Mouse (Mus musculus) cortical plate, adult 2 months (tissue): ENCODE data around the gene Dcaf11. TPM values are rescaled to one million over a fixed set of nuclear protein-coding genes. Genes with fewer than 3 reads are reported as not detected.
A peak's percentile ranks its signal among the peaks of the same experiment; 100 is the strongest.

Source experiments
- H3K27ac ChIP-seq: fragments of 200-500 bp; 2 replicates; pipeline ENCODE4 v1.5.1; 2012; ENCODE audit warnings: low read length, control low read depth, inconsistent platforms; ENCODE audit not compliant: insufficient read depth
- H3K4me1 ChIP-seq: fragments of 200-500 bp; 2 replicates; pipeline ENCODE4 v1.6.1; 2011; ENCODE audit warnings: low read length; ENCODE audit not compliant: control insufficient read depth, insufficient read depth
- H3K4me3 ChIP-seq: fragments of 200-500 bp; 2 replicates; pipeline ENCODE4 v1.5.1; 2011; ENCODE audit warnings: mild to moderate bottlenecking, low read length, control low read depth; ENCODE audit not compliant: insufficient read depth
- CTCF ChIP-seq: fragments of 200-500 bp; IDR thresholded peaks from 2 replicates; pipeline ENCODE4 v1.5.1; 2011; ENCODE audit warnings: mild to moderate bottlenecking, control low read depth, low read length; ENCODE audit not compliant: insufficient read depth; ENCODE audit errors: extremely low read depth
- POLR2A ChIP-seq: fragments of 200-500 bp; IDR thresholded peaks from 2 replicates; pipeline ENCODE4 v1.6.1; 2011; ENCODE audit warnings: mild to moderate bottlenecking, low read length, control low read depth; ENCODE audit not compliant: insufficient read depth; ENCODE audit errors: extremely low read depth
- polyA plus RNA-seq: library from polyadenylated mRNA; depleted of rRNA; stranded (reverse); fragments of >200 nt; gene quantifications from 2 replicates; pipeline ENCODE4 v1.2.3, GENCODE M21; 2012

Dcaf11 gene
- polyA plus RNA-seq, 1 experiment, result 94.6 TPM

DNA sequence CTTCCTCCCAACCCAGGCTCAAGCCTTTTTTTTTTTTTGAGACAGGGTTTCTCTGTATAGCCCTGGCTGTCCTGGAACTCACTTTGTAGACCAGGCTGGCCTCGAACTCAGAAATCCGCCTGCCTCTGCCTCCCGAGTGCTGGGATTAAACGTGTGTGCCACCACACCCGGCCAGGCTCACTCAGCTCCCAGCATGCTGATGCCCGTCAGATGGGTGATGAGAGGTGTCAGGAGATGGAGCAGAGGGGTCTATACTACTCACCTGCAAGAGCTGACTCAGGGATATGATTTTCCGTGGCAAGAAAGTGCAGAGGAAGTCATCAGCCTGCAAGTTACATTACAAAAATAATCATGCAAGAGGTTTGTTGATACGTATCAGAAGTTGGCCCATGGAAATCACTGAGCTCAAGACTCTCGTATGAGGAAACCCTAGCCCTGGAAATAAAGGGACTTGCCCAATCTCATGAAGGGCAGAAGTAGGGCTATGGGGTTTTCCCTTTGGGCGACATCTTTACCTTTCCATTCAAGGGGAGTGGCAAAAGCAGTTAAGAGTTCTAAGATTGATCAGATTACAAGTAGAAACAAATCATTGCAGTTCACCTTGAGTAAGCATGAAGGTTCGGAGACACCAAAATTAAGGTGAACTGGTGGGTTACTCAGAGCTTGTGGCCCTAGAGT lies 30.1 kb downstream of the Dcaf11 start:
- Histone ChIP-seq H3K4me1 (no peaks in the 10 kb centered on the region; the same call in 1 of the 2 replicates), H3K4me3 (peak overlapping the region; percentile 72), H3K27ac (no peak overlapping the region)
- TF ChIP-seq POLR2A (no peak), CTCF (no peak)

DNA sequence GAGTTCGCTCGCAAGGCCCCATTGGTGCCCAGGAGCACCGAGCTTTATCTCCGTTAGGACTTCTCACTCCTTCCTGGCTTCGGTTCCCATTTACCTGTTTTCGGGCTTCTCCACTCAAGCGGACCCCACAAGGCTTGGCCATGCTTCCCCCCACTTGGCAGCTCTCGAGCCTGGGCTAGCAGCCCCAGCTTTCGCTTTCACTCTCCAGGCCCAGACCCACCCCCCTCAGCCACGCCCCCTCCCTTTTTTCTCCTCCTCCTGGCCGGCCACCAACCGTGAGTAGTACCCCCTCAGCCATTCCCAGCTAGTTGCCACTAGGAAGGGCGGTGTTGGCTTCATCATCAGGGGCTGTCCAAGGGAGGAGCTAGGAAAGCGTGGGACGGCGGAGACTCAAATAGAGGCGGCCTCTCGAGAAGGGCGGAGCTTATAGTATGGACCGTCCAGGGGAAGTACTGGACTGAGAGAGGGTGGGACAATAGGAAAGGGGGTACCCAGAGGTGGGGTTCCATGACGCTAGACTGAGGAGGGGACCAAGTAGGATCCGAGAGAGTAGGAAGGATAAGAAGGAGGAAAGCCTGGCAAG lies 31.0 kb downstream of the Dcaf11 start, which contains the start of gene Psme2:
TSS of gene Psme2 (minus strand) at position 366 of the 583 bp plus-strand sequence.
- H3K4me3 ChIP-seq, result peak within 1 kb of the TSS; percentile 72
- peak within 1 kb of the TSS; percentile 79 for H3K27ac ChIP-seq
- no peaks in the 10 kb centered on the region; the same call in 1 of the 2 replicates for H3K4me1 ChIP-seq
- TF ChIP-seq POLR2A (peak; percentile 80), CTCF (no peak)

DNA sequence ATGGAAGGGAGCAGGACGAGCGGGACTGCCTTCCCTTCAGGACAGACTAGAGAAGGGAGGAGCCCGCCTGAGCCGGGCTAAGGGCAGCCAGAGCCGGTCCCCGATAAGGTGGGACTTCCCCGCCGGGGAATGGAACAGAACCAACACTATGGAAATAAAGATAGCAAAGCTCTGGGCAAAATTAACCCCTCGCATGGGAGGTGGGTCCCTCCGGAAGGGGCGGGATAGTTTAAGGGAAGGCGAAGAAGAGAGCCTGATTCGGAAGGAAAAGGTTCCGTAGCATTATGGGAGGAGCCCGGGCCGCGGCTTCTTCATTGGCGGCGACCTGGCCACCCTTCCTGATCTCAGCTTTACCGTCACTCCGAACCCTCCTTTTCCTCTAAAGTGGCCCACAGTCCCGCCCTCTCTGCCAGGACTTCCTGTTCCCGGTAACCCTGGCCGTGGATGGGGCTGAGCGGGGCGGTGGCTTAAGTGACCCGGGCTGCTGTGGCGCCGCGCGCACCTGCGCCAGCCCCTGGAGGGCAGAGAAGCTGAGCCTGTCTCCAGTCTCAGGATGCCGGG lies 31.6 kb downstream of the Dcaf11 start, which contains the start of gene Rnf31:
TSS of gene Rnf31 (plus strand) at position 378 of the 561 bp plus-strand sequence.
- H3K27ac ChIP-seq, result peak within 1 kb of the TSS; percentile 79
- TF ChIP-seq CTCF (no peak), POLR2A (peak; percentile 75)
- H3K4me1 ChIP-seq, result no peaks in the 10 kb centered on the region; the same call in 1 of the 2 replicates
- H3K4me3 ChIP-seq, result peak within 1 kb of the TSS; percentile 72

DNA sequence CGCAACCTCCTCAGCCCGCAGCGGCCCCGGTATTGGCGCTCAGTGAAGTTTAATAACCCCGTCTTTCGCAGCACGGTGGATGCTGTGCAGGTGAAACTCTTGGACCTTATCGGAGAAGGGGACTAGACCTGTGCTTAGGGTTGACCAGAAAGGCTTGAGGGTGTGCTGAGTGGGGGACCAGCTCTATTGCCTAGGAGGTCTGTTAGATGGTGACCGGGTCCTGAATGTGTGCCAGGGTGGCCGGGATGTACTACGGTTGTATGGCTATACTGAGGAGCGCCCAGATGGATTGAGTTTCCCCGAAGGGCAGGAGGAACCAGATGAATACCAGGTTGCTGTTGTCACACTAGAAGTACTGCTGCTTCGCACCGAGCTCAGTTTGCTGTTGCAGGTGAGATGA lies 32.4 kb downstream of the Dcaf11 start:
- Histone ChIP-seq H3K4me3 (peak overlapping the region; percentile 72), H3K27ac (no peak overlapping the region), H3K4me1 (no peaks in the 10 kb centered on the region; the same call in 1 of the 2 replicates)
- no peak for TF ChIP-seq CTCF
- TF ChIP-seq POLR2A, result no peak

DNA sequence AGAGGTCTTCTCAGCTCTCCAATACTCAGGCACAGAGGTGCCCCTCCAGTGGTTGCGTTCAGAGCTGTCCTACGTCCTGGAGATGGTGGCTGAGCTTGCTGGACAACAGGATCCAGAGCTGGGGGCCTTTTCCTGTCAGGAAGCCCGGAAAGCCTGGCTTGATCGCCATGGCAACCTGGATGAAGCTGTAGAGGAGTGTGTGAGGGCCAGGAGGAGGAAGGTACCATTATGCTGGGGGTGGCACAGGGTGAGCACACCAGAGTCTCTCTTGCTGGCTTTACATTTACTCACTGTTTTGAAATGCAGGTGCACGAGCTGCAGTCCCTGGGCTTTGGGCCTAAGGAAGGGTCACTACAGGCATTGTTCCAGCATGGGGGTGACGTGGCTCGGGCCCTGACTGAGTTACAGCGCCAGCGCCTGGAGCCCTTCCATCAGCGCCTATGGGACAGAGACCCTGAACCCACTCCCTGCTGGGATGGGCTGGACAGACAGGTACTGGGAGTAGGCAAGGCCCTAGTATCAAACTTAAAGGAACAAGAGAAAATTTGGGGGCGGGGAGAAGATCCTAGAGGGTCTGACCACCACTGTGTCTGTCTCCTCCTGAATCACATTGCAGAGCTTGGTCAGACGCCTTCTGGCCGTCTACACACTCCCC lies 36.4 kb downstream of the Dcaf11 start:
- Histone ChIP-seq H3K4me1 (no peaks in the 10 kb centered on the region; the same call in 1 of the 2 replicates), H3K27ac (no peak overlapping the region), H3K4me3 (no peak overlapping the region)
- TF ChIP-seq POLR2A, result no peak
- no peak for TF ChIP-seq CTCF

DNA sequence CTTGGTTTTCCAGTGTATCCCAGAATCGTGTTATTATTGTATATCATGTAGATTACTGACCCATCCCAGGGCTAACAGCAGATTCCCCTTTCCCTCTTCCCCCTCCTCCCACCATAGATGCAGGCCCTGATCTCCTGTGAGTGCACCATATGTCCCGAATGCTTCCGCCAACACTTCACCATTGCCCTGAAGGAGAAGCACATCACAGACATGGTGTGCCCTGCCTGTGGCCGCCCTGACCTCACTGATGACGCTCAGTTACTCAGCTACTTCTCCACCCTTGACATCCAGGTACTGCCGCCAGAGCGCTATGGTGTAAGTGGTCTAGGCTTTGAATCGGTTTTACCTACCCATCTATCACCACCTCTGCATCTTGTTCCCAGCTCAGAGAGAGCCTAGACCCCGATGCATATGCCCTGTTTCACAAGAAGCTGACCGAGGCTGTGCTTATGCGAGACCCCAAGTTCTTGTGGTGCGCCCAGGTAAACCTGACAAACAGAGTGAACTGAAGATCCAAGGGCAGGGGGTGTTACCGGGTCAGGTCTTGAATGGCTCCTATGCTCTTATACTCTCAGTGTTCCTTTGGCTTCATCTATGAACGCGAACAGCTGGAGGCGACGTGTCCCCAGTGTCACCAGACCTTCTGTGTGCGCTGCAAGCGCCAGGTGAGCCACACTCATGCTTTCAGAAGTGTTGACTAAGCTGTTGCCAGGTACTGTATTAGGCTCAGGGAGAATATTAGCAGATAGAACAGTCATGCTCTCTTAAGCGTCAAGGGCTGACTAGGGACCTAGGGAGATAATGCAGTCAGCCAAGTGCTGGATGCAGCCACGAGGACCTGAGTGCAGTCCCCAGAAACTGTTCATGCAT lies 39.0 kb downstream of the Dcaf11 start:
- no peaks in the 10 kb centered on the region for H3K4me1 ChIP-seq
- no peak overlapping the region for H3K27ac ChIP-seq
- H3K4me3 ChIP-seq, result no peak overlapping the region
- TF ChIP-seq POLR2A (no peak), CTCF (no peak)

DNA sequence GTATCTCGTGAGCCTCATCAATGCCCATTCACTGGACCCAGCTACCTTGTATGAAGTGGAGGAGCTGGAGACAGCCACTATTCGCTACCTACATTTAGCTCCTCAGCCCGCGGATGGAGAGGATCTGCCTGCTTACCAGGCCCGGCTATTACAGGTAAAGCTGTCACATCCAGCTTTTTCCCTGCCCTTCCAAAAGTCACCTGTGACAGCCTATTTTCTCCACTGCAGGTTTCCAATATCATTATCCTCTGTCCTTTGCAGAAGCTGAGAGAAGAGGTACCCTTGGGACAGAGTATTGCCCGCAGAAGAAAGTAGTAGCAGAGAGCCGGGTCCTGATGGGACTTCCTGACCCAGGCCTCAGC lies 43.4 kb downstream of the Dcaf11 start, which contains the start of gene Irf9:
TSS of gene Irf9 (plus strand) at position 301 of the 362 bp plus-strand sequence.
- TF ChIP-seq CTCF, result no peak
- no peak for TF ChIP-seq POLR2A
- 0 out of 2 replicates have a peak within 1 kb of the TSS, but pooled peaks have one; percentile 1 for H3K4me3 ChIP-seq
- H3K27ac ChIP-seq, result no peak within 1 kb of the TSS
- no peaks in the 10 kb centered on the region for H3K4me1 ChIP-seq

DNA sequence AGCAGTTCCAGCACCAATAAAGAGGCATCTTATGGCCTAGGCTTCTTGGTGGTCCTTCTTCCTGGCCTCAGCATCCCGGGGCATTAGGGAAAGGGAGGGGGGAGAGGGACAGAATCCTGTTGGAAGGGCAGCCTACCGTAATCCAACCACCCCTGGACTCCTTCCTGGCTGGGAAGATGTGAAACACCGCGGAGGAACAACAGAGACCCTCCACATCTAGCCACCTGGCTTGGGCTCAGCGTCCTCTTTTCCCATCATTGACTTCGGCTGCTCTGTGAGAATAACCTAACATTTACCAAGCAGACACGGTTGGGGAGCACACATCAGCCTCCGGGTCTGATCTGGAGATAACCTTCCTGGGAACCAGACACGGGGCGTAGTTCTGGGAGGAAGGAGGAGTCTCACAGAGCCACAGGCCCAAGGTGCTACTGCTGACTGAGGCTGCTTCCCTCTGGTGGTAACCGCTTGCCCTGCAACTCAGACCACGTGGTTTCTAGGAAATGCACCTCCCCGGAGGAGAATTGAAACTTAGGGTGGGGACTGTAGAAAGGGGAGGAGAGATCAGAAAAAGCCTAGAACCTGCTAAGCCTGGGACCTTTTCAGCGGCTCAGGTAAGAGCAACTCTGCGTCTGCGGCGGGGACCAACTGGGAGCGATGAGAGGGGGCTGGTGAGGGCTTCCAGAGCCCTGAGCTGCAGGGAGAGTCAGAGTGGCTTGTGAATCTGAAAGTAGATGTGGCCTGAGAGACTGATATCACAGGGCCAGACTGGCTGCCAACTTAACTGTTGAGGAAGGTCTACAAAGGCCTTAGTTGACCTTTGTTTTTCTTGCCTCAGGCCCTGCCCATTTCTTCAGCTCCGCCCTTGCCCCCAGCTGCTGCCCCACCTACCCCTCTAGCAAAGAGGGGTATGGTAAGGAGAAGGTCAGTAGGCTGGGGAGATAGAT lies 44.1 kb downstream of the Dcaf11 start:
- H3K4me3 ChIP-seq, result 0 out of 2 replicates have a peak overlapping the region, but pooled peaks have one; percentile 1
- no peaks in the 10 kb centered on the region for H3K4me1 ChIP-seq
- TF ChIP-seq CTCF (peak; percentile 84), POLR2A (peak; percentile 31; the same call in 1 of the 2 replicates)
- H3K27ac ChIP-seq, result no peak overlapping the region
